Mouse (Mus musculus) liver, embryonic 14.5 days (tissue): ENCODE measurements around the gene Cacna1c.

Experiments used
- CTCF ChIP-seq: IDR thresholded peaks from 2 replicates; pipeline ENCODE4 v1.5.1; 2016; ENCODE audit warnings: antibody characterized with exemption, low read depth, control low read depth
- EP300 ChIP-seq: IDR thresholded peaks from 2 replicates; pipeline ENCODE4 v1.6.1; 2016; ENCODE audit warnings: antibody characterized with exemption, low read depth

DNA sequence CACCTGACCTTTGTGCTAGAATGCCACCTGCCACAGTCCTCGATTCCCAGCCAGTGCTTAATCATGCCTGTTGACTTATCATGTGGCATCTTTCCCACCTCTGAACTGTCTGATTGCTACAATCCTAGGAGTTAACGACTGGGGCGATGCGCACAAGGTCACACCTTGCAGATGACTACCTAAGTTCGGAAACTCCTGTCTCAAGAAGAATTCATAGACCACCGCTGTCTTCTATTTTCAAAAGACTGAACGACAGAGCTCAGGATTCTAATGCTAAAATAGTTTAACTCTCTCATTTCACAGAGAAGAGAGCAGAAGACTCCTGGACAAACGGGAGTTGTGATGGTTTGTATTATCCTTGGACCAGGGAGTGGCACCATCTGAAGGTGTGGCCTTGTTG is 426.4 kb downstream of the Cacna1c start:
- no peak for TF ChIP-seq CTCF
- TF ChIP-seq EP300 = no peak
